Mouse (Mus musculus) thymus, postnatal 10 days (tissue): Measurements from ENCODE around the gene Fam163a.
"Not testable (repeated sequence)": the region's sequence is repeated elsewhere in the genome, so short reads cannot be mapped to it uniquely, and the experiment has no call there.

Experiments used
- DNase-seq, 2 experiments: peaks; one replicate each; pipeline ENCODE4 v3.0.0; 2021; ENCODE audit warnings: low spot score in 2 of 2

The Fam163a gene

GRCm38 (mm10) chr1:156204656-156205131 is at the start of gene Fam163a:
Gene Fam163a (minus strand): TSS chr1:156205026.
- DNase-seq, result peak in 1 of 2 experiments; percentile 25

- not testable (repeated sequence) for DNase-seq
Observed at GRCm38 (mm10) chr1:156251096-156251495, 46.3 kb upstream of the Fam163a start.

- DNase-seq, result no peak
Observed at GRCm38 (mm10) chr1:156247893-156248292, 43.1 kb upstream of the Fam163a start.

GRCm38 (mm10) chr1:156241713-156242348 is 37.0 kb upstream of the Fam163a start:
- DNase-seq, result peak; percentile 31 to 76

GRCm38 (mm10) chr1:156241035-156241434 is 36.2 kb upstream of the Fam163a start:
- peak; percentile 60 to 82 for DNase-seq

GRCm38 (mm10) chr1:156231122-156231521 is 26.3 kb upstream of the Fam163a start:
- DNase-seq, result no peak

GRCm38 (mm10) chr1:156230339-156231089 is 25.7 kb upstream of the Fam163a start:
- no peak for DNase-seq

- DNase-seq, result peak; percentile 60 to 75
Observed at GRCm38 (mm10) chr1:156229448-156229847, 24.6 kb upstream of the Fam163a start.

GRCm38 (mm10) chr1:156228728-156229127 is 23.9 kb upstream of the Fam163a start:
- no peak for DNase-seq

GRCm38 (mm10) chr1:156226903-156227302 is 22.1 kb upstream of the Fam163a start:
- DNase-seq, result no peak

GRCm38 (mm10) chr1:156222205-156223000 is 17.6 kb upstream of the Fam163a start:
- no peak for DNase-seq

GRCm38 (mm10) chr1:156221327-156221726 is 16.5 kb upstream of the Fam163a start:
- no peak for DNase-seq

GRCm38 (mm10) chr1:156218573-156218972 is 13.7 kb upstream of the Fam163a start:
- DNase-seq, result no peak

GRCm38 (mm10) chr1:156217941-156218340 is 13.1 kb upstream of the Fam163a start:
- DNase-seq, result no peak

- DNase-seq, result peak; percentile 36 to 50
Observed at GRCm38 (mm10) chr1:156217393-156217792, 12.6 kb upstream of the Fam163a start.

- DNase-seq, result no peak
Observed at GRCm38 (mm10) chr1:156216249-156216648, 11.4 kb upstream of the Fam163a start.

GRCm38 (mm10) chr1:156214651-156215050 is 9.8 kb upstream of the Fam163a start:
- no peak for DNase-seq

GRCm38 (mm10) chr1:156212923-156213322 is 8.1 kb upstream of the Fam163a start:
- DNase-seq, result no peak

GRCm38 (mm10) chr1:156211809-156212317 is 7.0 kb upstream of the Fam163a start:
- DNase-seq, result no peak

GRCm38 (mm10) chr1:156205164-156205563 is 338 bp upstream of the Fam163a start:
- no peak for DNase-seq

GRCm38 (mm10) chr1:156203961-156204655 is 718 bp downstream of the Fam163a start:
- no peak for DNase-seq
